Mouse (Mus musculus) cerebellum, adult 2 months (tissue): Measurements from ENCODE around the gene Gata1. TPM values are rescaled to one million over a fixed set of nuclear protein-coding genes. Genes with fewer than 3 reads are reported as not detected.
"Not testable (repeated sequence)": the region's sequence is repeated elsewhere in the genome, so short reads cannot be mapped to it uniquely, and the experiment has no call there.

Experiments used
- DNase-seq, 2 experiments: peaks; one replicate each; pipeline ENCODE4 v3.0.0; 2021
- H3K27ac ChIP-seq: fragments of 200-500 bp; 2 replicates; pipeline ENCODE4 v1.5.1; 2012; ENCODE audit warnings: low read length, control low read depth, inconsistent platforms; ENCODE audit not compliant: insufficient read depth
- H3K27me3 ChIP-seq: fragments of 200-500 bp; 2 replicates; pipeline ENCODE4 v1.6.1; 2012; ENCODE audit warnings: inconsistent platforms, mild to moderate bottlenecking, low read length, moderate library complexity; ENCODE audit not compliant: control insufficient read depth, insufficient read depth
- H3K4me1 ChIP-seq: fragments of 200-500 bp; 2 replicates; pipeline ENCODE4 v1.6.1; 2011; ENCODE audit warnings: low read length; ENCODE audit not compliant: control insufficient read depth, insufficient read depth
- H3K4me3 ChIP-seq: fragments of 200-500 bp; replicated peaks from 2 replicates; pipeline ENCODE3; 2011; ENCODE audit warnings: mild to moderate bottlenecking, low read depth, low read length, control low read depth; ENCODE audit not compliant: insufficient read depth
- CTCF ChIP-seq: fragments of 200-500 bp; IDR thresholded peaks from 2 replicates; pipeline ENCODE4 v1.5.1; 2011; ENCODE audit warnings: low read depth, mild to moderate bottlenecking, control low read depth, low read length, moderate library complexity, borderline replicate concordance; ENCODE audit not compliant: insufficient read depth
- POLR2A ChIP-seq: fragments of 200-500 bp; IDR thresholded peaks from 2 replicates; pipeline ENCODE4 v1.6.1; 2011; ENCODE audit warnings: low read length, control low read depth, borderline replicate concordance; ENCODE audit not compliant: insufficient read depth
- WGBS: fragments of 180-500 bp; shearing (Covaris S2); methylation state at CpG from one replicate; pipeline ENCODE4 v1.1.7; 2018; 5-methylcytosine and 5-hydroxymethylcytosine counted together
- polyA plus RNA-seq: library from polyadenylated mRNA; depleted of rRNA; stranded (reverse); fragments of >200 nt; gene quantifications from 2 replicates; pipeline ENCODE4 v1.2.3, GENCODE M21; 2012; rRNA removed

Gata1 gene
- polyA plus RNA-seq, 1 experiment = not detected

GRCm38 (mm10) chrX:7927116-7927515 is 50.8 kb downstream of the Gata1 start:
- WGBS = 53% methylated on average over 10 of the region's 10 CpGs
- peaks cover 3% of the 10 kb centered on the region for H3K4me1 ChIP-seq
- no peak overlapping the region for H3K27ac ChIP-seq
- TF ChIP-seq CTCF = no peak
- no peak for TF ChIP-seq POLR2A
- DNase-seq = no peak
- no peaks in the 10 kb centered on the region for H3K27me3 ChIP-seq
- no peak overlapping the region for H3K4me3 ChIP-seq

GRCm38 (mm10) chrX:7926266-7926665 is 51.6 kb downstream of the Gata1 start:
- no peak for TF ChIP-seq CTCF
- TF ChIP-seq POLR2A = no peak

GRCm38 (mm10) chrX:7922032-7922431 is 55.8 kb downstream of the Gata1 start:
- TF ChIP-seq POLR2A (no peak), CTCF (no peak)
- 4% methylated on average over 37 of the region's 48 CpGs for WGBS

More at GRCm38 (mm10) chrX:7926266-7926665, 51.6 kb downstream of the Gata1 start:
- H3K27ac ChIP-seq = no peak overlapping the region
- peaks cover 3% of the 10 kb centered on the region for H3K4me1 ChIP-seq
- H3K4me3 ChIP-seq = no peak overlapping the region
- no peak for DNase-seq
- H3K27me3 ChIP-seq = no peaks in the 10 kb centered on the region
- WGBS = 83% methylated on average over 6 of the region's 6 CpGs

GRCm38 (mm10) chrX:7919601-7920383 is 58.1 kb downstream of the Gata1 start, which contains the start of gene Pcsk1n:
TSS of gene Pcsk1n (plus strand) at chrX:7919822.
- Histone ChIP-seq H3K4me1 (peaks cover 3% of the 10 kb centered on the region), H3K27me3 (no peaks in the 10 kb centered on the region), H3K27ac (peak within 1 kb of the TSS; percentile 86), H3K4me3 (peak within 1 kb of the TSS; percentile 86)
- DNase-seq = peak; percentile 72 to 74
- TF ChIP-seq POLR2A = peak; percentile 73
- no peak for TF ChIP-seq CTCF
- 9% methylated on average over 23 of the region's 40 CpGs for WGBS

More at GRCm38 (mm10) chrX:7922032-7922431, 55.8 kb downstream of the Gata1 start:
- peaks cover 3% of the 10 kb centered on the region for H3K4me1 ChIP-seq
- peak overlapping the region; percentile 34 for H3K4me3 ChIP-seq
- peak; percentile 42 to 44 for DNase-seq
- H3K27me3 ChIP-seq = no peaks in the 10 kb centered on the region
- no peak overlapping the region for H3K27ac ChIP-seq

- WGBS = 66% methylated on average over 6 of the region's 6 CpGs
- DNase-seq, H3K4me1 ChIP-seq, H3K27me3 ChIP-seq, H3K27ac ChIP-seq, H3K4me3 ChIP-seq: not testable (repeated sequence)
These were observed 59.9 kb downstream of the Gata1 start for GRCm38 (mm10) chrX:7917960-7918359.

GRCm38 (mm10) chrX:7915669-7916068 is 62.2 kb downstream of the Gata1 start:
- not testable (repeated sequence) for H3K4me1 ChIP-seq, H3K27me3 ChIP-seq, H3K27ac ChIP-seq, H3K4me3 ChIP-seq
- WGBS = 10% methylated on average over 3 of the region's 3 CpGs
- 0 out of 2 replicates have a peak, but pooled peaks have one; percentile 6 for TF ChIP-seq CTCF
- peak in 1 of 2 experiments; percentile 50 for DNase-seq

- no peak overlapping the region for H3K27ac ChIP-seq
- no peak overlapping the region for H3K4me3 ChIP-seq
- TF ChIP-seq POLR2A (no peak), CTCF (no peak)
- 36% methylated on average over 6 of the region's 6 CpGs for WGBS
- no peaks in the 10 kb centered on the region for H3K4me1 ChIP-seq
- no peak for DNase-seq
- H3K27me3 ChIP-seq = no peaks in the 10 kb centered on the region
These were observed 67.4 kb downstream of the Gata1 start for GRCm38 (mm10) chrX:7910473-7910872.

Other genes starting within 250 kb of the Gata1 start
- 166 and 179 TPM in 2 replicates for gene Praf2, start 249.6 kb downstream of the Gata1 start, polyA plus RNA-seq
- 68.3 and 82.6 TPM in 2 replicates for gene Ccdc120, start 227.2 kb downstream of the Gata1 start, polyA plus RNA-seq
- 24.4 and 24.5 TPM in 2 replicates for gene Tfe3, start 215.5 kb downstream of the Gata1 start, polyA plus RNA-seq
- 110 TPM in 2 replicates for gene Gripap1, start 188.3 kb downstream of the Gata1 start, polyA plus RNA-seq
- 5.9 and 7.6 TPM in 2 replicates for gene Kcnd1, start 155.8 kb downstream of the Gata1 start, polyA plus RNA-seq
- 49.4 and 52.5 TPM in 2 replicates for gene Otud5, start 136.7 kb downstream of the Gata1 start, polyA plus RNA-seq
- gene Pim2, start 99.8 kb downstream of the Gata1 start, polyA plus RNA-seq = 47.9 and 50.5 TPM in 2 replicates
- 40.6 and 46.8 TPM in 2 replicates for gene Slc35a2, start 94.0 kb downstream of the Gata1 start, polyA plus RNA-seq
- 165 and 174 TPM in 2 replicates for gene Pqbp1, start 78.8 kb downstream of the Gata1 start, polyA plus RNA-seq
- 27.5 TPM in 2 replicates for gene Timm17b, start 78.7 kb downstream of the Gata1 start, polyA plus RNA-seq
- not detected in 2 replicates for gene Gm10491, start 70.2 kb downstream of the Gata1 start, polyA plus RNA-seq
- not detected in 2 replicates for gene Gm10490, start 68.5 kb downstream of the Gata1 start, polyA plus RNA-seq
- gene Pcsk1n, start 58.2 kb downstream of the Gata1 start, polyA plus RNA-seq = 395 and 461 TPM in 2 replicates
- gene Eras, start 49.5 kb downstream of the Gata1 start, polyA plus RNA-seq = not detected in 2 replicates
- gene Hdac6, start 30.2 kb downstream of the Gata1 start, polyA plus RNA-seq = 66.2 and 71.0 TPM in 2 replicates
- 0.90 and 1.3 TPM in 2 replicates for gene Glod5, start 40.4 kb upstream of the Gata1 start, polyA plus RNA-seq
- 22.3 and 22.7 TPM in 2 replicates for gene Suv39h1, start 96.7 kb upstream of the Gata1 start, polyA plus RNA-seq
- 0.44 and 0.67 TPM in 2 replicates for gene Was, start 112.4 kb upstream of the Gata1 start, polyA plus RNA-seq
- gene Wdr13, start 154.8 kb upstream of the Gata1 start, polyA plus RNA-seq = 131 and 141 TPM in 2 replicates
- gene Rbm3, start 167.8 kb upstream of the Gata1 start, polyA plus RNA-seq = 276 and 291 TPM in 2 replicates
- gene Tbc1d25, start 198.1 kb upstream of the Gata1 start, polyA plus RNA-seq = 27.4 and 30.5 TPM in 2 replicates
- 59.9 and 68.5 TPM in 2 replicates for gene Ebp, start 215.4 kb upstream of the Gata1 start, polyA plus RNA-seq
- gene Porcn, start 228.5 kb upstream of the Gata1 start, polyA plus RNA-seq = 250 and 287 TPM in 2 replicates